Mouse (Mus musculus) MEL (cell line): ENCODE measurements around the gene Rps6ka4. TPM values are rescaled to one million over a fixed set of nuclear protein-coding genes. Genes with fewer than 3 reads are reported as not detected.

Experiments
- DNase-seq: peaks from one replicate; pipeline ENCODE4 v3.0.0; 2011; ENCODE audit warnings: low read depth, low spot score
- H3K27ac ChIP-seq: 2 replicates; pipeline ENCODE4 v1.5.1; 2012; ENCODE audit warnings: low read depth, mild to moderate bottlenecking, control low read depth, low read length, moderate library complexity; ENCODE audit not compliant: control insufficient read depth
- H3K27me3 ChIP-seq, 2 experiments: fragments of 150-350 bp in 1 of 2; sonication (generic) in 1 of 2; 2 replicates each; pipeline ENCODE4 v1.6.1; 2012; ENCODE audit warnings: low read length in 2 of 2, mild to moderate bottlenecking in 2 of 2, improper control_type of control experiment in 1 of 2, moderate library complexity in 1 of 2; ENCODE audit not compliant: insufficient read depth in 2 of 2, control insufficient read depth in 1 of 2
- H3K36me3 ChIP-seq, 2 experiments: 2 replicates each; pipeline ENCODE4 v1.6.1; 2012 to 2014; ENCODE audit warnings: low read length in 2 of 2, improper control_type of control experiment in 1 of 2, inconsistent platforms in 1 of 2, mild to moderate bottlenecking in 1 of 2; ENCODE audit not compliant: insufficient read depth in 2 of 2, control insufficient read depth in 1 of 2
- H3K4me1 ChIP-seq, 2 experiments: fragments of 150-350 bp in 1 of 2; sonication (generic) in 1 of 2; 2 replicates each; pipeline ENCODE4 v1.6.1; 2012; ENCODE audit warnings: low read length in 2 of 2, improper control_type of control experiment in 1 of 2, mild to moderate bottlenecking in 1 of 2; ENCODE audit not compliant: insufficient read depth in 2 of 2, control insufficient read depth in 1 of 2
- H3K4me3 ChIP-seq, 2 experiments: fragments of 150-350 bp in 1 of 2; sonication (generic) in 1 of 2; 2 replicates each; pipeline ENCODE4 v1.5.1; 2012; ENCODE audit warnings: low read depth in 2 of 2, low read length in 2 of 2, mild to moderate bottlenecking in 2 of 2, moderate library complexity in 2 of 2, control low read depth in 1 of 2, improper control_type of control experiment in 1 of 2; ENCODE audit not compliant: control insufficient read depth in 1 of 2, insufficient read depth in 1 of 2
- H3K79me2 ChIP-seq: 2 replicates; pipeline ENCODE4 v1.6.1; 2012; ENCODE audit warnings: mild to moderate bottlenecking, low read length, moderate library complexity; ENCODE audit not compliant: control insufficient read depth, poor library complexity, insufficient read depth
- H3K9ac ChIP-seq: 2 replicates; pipeline ENCODE4 v1.6.1; 2012; ENCODE audit warnings: low read depth, mild to moderate bottlenecking, control low read depth, low read length, moderate library complexity; ENCODE audit not compliant: control insufficient read depth, poor library complexity, severe bottlenecking
- H3K9me3 ChIP-seq: fragments of 150-350 bp; sonication (generic); replicated peaks from 2 replicates; pipeline ENCODE4 v1.6.1; 2012; ENCODE audit warnings: mild to moderate bottlenecking, low read length, improper control_type of control experiment, moderate library complexity; ENCODE audit not compliant: insufficient read depth
- CHD1 ChIP-seq: IDR thresholded peaks from 2 replicates; pipeline ENCODE4 v1.6.1; 2012; ENCODE audit warnings: low read depth, mild to moderate bottlenecking, inconsistent platforms, low read length, improper control_type of control experiment
- CHD2 ChIP-seq: IDR thresholded peaks from 2 replicates; pipeline ENCODE4 v1.6.1; 2011; ENCODE audit warnings: low read length, improper control_type of control experiment
- CTCF ChIP-seq, 3 experiments: IDR thresholded peaks in 2 of 3; conservative IDR thresholded peaks in 1 of 3; 2 replicates each; pipeline ENCODE4 v1.5.1; 2011 to 2012; ENCODE audit warnings: low read length in 3 of 3, low read depth in 2 of 3, mild to moderate bottlenecking in 2 of 3, improper control_type of control experiment in 1 of 3, inconsistent platforms in 1 of 3, mixed read lengths in 1 of 3, moderate library complexity in 1 of 3; ENCODE audit not compliant: control insufficient read depth in 1 of 3, insufficient read depth in 1 of 3, poor library complexity in 1 of 3, severe bottlenecking in 1 of 3
- ELF1 ChIP-seq: IDR thresholded peaks from 2 replicates; pipeline ENCODE4 v1.6.1; 2014; ENCODE audit warnings: low read depth, mild to moderate bottlenecking, inconsistent platforms, low read length, improper control_type of control experiment, moderate library complexity
- EP300 ChIP-seq, 2 experiments: IDR thresholded peaks; 2 replicates each; pipeline ENCODE4 v1.6.1; 2011; ENCODE audit warnings: improper control_type of control experiment in 2 of 2, low read length in 2 of 2, low read depth in 1 of 2, mild to moderate bottlenecking in 1 of 2
- GABPA ChIP-seq: IDR thresholded peaks from 2 replicates; pipeline ENCODE4 v1.6.1; 2012; ENCODE audit warnings: low read depth, mild to moderate bottlenecking, inconsistent platforms, low read length, improper control_type of control experiment, moderate library complexity
- KAT2A ChIP-seq: conservative IDR thresholded peaks from 2 replicates; pipeline ENCODE4 v1.6.1; 2012; ENCODE audit warnings: low read depth, low read length, improper control_type of control experiment, inconsistent platforms
- MAX ChIP-seq: IDR thresholded peaks from 2 replicates; pipeline ENCODE4 v1.6.1; 2011; ENCODE audit warnings: low read length, improper control_type of control experiment
- MAZ ChIP-seq: IDR thresholded peaks from 2 replicates; pipeline ENCODE4 v1.6.1; 2012; ENCODE audit warnings: low read depth, mild to moderate bottlenecking, inconsistent platforms, low read length, improper control_type of control experiment
- MEF2A ChIP-seq: IDR thresholded peaks from 2 replicates; pipeline ENCODE4 v1.6.1; 2014; ENCODE audit warnings: low read depth, mild to moderate bottlenecking, inconsistent platforms, low read length, improper control_type of control experiment; ENCODE audit not compliant: poor library complexity, insufficient replicate concordance, severe bottlenecking; ENCODE audit errors: extremely low read depth
- MXI1 ChIP-seq: IDR thresholded peaks from 2 replicates; pipeline ENCODE4 v1.6.1; 2011; ENCODE audit warnings: mild to moderate bottlenecking, low read depth, low read length, improper control_type of control experiment
- MYC ChIP-seq: IDR thresholded peaks from 2 replicates; pipeline ENCODE4 v1.6.1; 2011; ENCODE audit warnings: low read depth, mild to moderate bottlenecking, low read length, improper control_type of control experiment, moderate library complexity
- NRF1 ChIP-seq: IDR thresholded peaks from 2 replicates; pipeline ENCODE4 v1.6.1; 2014; ENCODE audit warnings: low read depth, mild to moderate bottlenecking, inconsistent platforms, low read length, improper control_type of control experiment, moderate library complexity; ENCODE audit not compliant: poor library complexity, insufficient read depth, severe bottlenecking
- POLR2A ChIP-seq, 2 experiments: IDR thresholded peaks; 2 replicates each; pipeline ENCODE4 v1.6.1; 2011 to 2012; ENCODE audit warnings: low read length in 2 of 2, mild to moderate bottlenecking in 2 of 2, control low read depth in 1 of 2, improper control_type of control experiment in 1 of 2, low read depth in 1 of 2, moderate library complexity in 1 of 2; ENCODE audit not compliant: control insufficient read depth in 1 of 2, insufficient read depth in 1 of 2, poor library complexity in 1 of 2
- POLR2AphosphoS5 ChIP-seq: IDR thresholded peaks from 2 replicates; pipeline ENCODE4 v1.6.1; 2012; ENCODE audit warnings: low read depth, borderline replicate concordance, mild to moderate bottlenecking, inconsistent platforms, low read length, moderate library complexity, mixed read lengths
- TAL1 ChIP-seq: IDR thresholded peaks from 2 replicates; pipeline ENCODE4 v1.6.1; 2012; ENCODE audit warnings: mild to moderate bottlenecking, inconsistent platforms, low read length, moderate library complexity, mixed read lengths
- TBP ChIP-seq: IDR thresholded peaks from 2 replicates; pipeline ENCODE4 v1.8.0; 2011; ENCODE audit warnings: low read depth, low read length, improper control_type of control experiment
- TCF12 ChIP-seq: IDR thresholded peaks from 2 replicates; pipeline ENCODE4 v1.6.1; 2014; ENCODE audit warnings: low read depth, mild to moderate bottlenecking, inconsistent platforms, low read length, improper control_type of control experiment, moderate library complexity
- UBTF ChIP-seq: IDR thresholded peaks from 2 replicates; pipeline ENCODE4 v1.6.1; 2012; ENCODE audit warnings: low read depth, mild to moderate bottlenecking, inconsistent platforms, low read length, improper control_type of control experiment, moderate library complexity, borderline replicate concordance; ENCODE audit not compliant: insufficient read depth
- USF2 ChIP-seq, 2 experiments: IDR thresholded peaks; 2 replicates each; pipeline ENCODE4 v1.6.1; 2011 to 2012; ENCODE audit warnings: improper control_type of control experiment in 2 of 2, low read length in 2 of 2, borderline replicate concordance in 1 of 2, inconsistent platforms in 1 of 2, low read depth in 1 of 2, mild to moderate bottlenecking in 1 of 2; ENCODE audit not compliant: insufficient read depth in 1 of 2
- ZKSCAN1 ChIP-seq: IDR thresholded peaks from 2 replicates; pipeline ENCODE4 v1.6.1; 2012; ENCODE audit warnings: low read depth, mild to moderate bottlenecking, inconsistent platforms, low read length, improper control_type of control experiment, moderate library complexity
- polyA plus RNA-seq, 2 experiments: library from polyadenylated mRNA; stranded (reverse) in 1 of 2; unstranded in 1 of 2; fragments of >175 nt in 1 of 2; fragments of >200 nt in 1 of 2; gene quantifications; 2 replicates each; pipeline versions ENCODE4 v1.2.1 to v1.2.4; 2012; ENCODE audit warnings: low replicate concordance in 2 of 2, low read depth in 1 of 2; ENCODE audit not compliant: insufficient read length in 2 of 2, insufficient read depth in 1 of 2, missing spikeins in 1 of 2
- total RNA-seq: library from RNA; depleted of rRNA; stranded (reverse); fragments of 300-350 nt; gene quantifications from 2 replicates; pipeline ENCODE4 v1.2.3, GENCODE M21; 2012; rRNA removed

Rps6ka4 gene
- total and polyA plus RNA-seq, 3 experiments, result 4.7 to 7.3 TPM; not detected in 1

DNA sequence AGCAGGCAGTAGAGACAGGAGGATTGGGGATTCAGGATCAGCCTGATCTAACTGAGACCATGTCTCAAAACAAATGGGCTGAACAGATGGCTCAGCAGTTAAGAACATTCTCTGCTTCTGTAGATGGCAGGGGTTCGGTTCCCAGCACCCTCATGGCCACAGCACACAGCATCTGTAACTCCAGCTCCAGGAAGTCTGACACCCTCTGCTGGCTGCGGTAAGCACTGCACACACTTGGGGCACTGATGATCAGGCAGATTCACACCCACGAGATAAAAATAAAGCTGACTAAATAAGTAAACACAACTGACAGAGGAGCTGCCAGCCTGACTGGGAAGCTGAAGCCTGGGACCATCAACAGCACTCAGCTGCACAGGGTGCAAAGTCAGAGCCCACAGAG is 25.5 kb downstream of the Rps6ka4 start:
- Histone ChIP-seq H3K27ac (no peak overlapping the region), H3K9ac (no peak overlapping the region), H3K27me3 (no peaks in the 10 kb centered on the region), H3K79me2 (no peaks in the 10 kb centered on the region; the same call in 1 of the 2 replicates), H3K4me1 (peaks cover 0 to 10% of the 10 kb centered on the region in 2 experiments; a peak in 3 of 4 replicates), H3K4me3 (no peak overlapping the region), H3K9me3 (no peaks in the 10 kb centered on the region), H3K36me3 (peaks cover 0 to 10% of the 10 kb centered on the region in 2 experiments; a peak in 2 of 4 replicates)
- TF ChIP-seq CTCF (IDR thresholded peaks at IDR 0.05 in 2 of 3, conservative IDR thresholded peaks at IDR 0.05 in 1 of 3; ENCODE audit: control insufficient read depth in 1 of 3, insufficient read depth in 1 of 3, low read depth in 2 of 3, low read length in 3 of 3, poor library complexity in 1 of 3, severe bottlenecking in 1 of 3) (peak; percentile 30 to 35 (median 35); a peak in 5 of 6 replicates), MAX (no peak)
- peak; percentile 38 for DNase-seq

DNA sequence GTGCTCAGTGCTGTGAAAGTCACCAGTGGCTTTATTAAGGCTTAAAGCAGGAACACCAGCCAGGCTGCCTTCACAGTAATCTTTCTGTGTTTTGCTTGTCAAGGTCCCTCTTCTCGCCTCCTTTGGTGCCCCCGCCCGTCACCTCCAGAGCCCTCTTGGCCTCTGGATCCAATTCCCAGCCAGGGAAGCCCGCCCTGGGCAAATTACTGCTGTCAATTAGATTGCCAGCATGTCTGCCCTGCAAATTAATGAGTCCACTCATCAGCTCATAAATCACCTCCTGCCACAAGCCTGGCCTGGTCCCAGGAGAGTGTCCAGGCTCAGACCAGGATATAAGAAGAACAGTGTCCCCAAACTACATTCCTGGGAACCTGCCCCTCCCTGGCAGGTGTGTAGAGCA is 26.1 kb downstream of the Rps6ka4 start:
- DNase-seq, result no peak
- H3K79me2 ChIP-seq, result no peaks in the 10 kb centered on the region; the same call in 1 of the 2 replicates
- peaks cover 0 to 5% of the 10 kb centered on the region in 2 experiments; a peak in 2 of 4 replicates for H3K36me3 ChIP-seq
- peaks cover 0 to 5% of the 10 kb centered on the region in 2 experiments; a peak in 2 of 4 replicates for H3K4me1 ChIP-seq
- H3K27me3 ChIP-seq, result no peaks in the 10 kb centered on the region
- H3K9me3 ChIP-seq, result no peaks in the 10 kb centered on the region
- no peak overlapping the region for H3K4me3 ChIP-seq
- no peak overlapping the region for H3K9ac ChIP-seq
- TF ChIP-seq MXI1 (no peak), GABPA (no peak), MAZ (no peak), USF2 (IDR thresholded peaks at IDR 0.05; ENCODE audit: borderline replicate concordance in 1 of 2, insufficient read depth in 1 of 2, low read depth in 1 of 2, low read length in 2 of 2) (no peak), KAT2A (no peak), MYC (no peak), ELF1 (no peak), POLR2AphosphoS5 (no peak), TAL1 (no peak), CHD1 (no peak), TBP (no peak), NRF1 (no peak), UBTF (no peak), TCF12 (no peak), MAX (no peak), POLR2A (IDR thresholded peaks at IDR 0.05; ENCODE audit: control insufficient read depth in 1 of 2, insufficient read depth in 1 of 2, low read depth in 1 of 2, low read length in 2 of 2, poor library complexity in 1 of 2) (no peak), EP300 (IDR thresholded peaks at IDR 0.05; ENCODE audit: low read depth in 1 of 2, low read length in 2 of 2) (no peak), ZKSCAN1 (no peak), MEF2A (no peak), CHD2 (no peak)
- no peak overlapping the region for H3K27ac ChIP-seq

Other genes with a start within 250 kb of the Rps6ka4 start
- 32.4 and 38.7 TPM in 2 replicates for gene Ccdc88b, start 17.6 kb upstream of the Rps6ka4 start, total RNA-seq
- gene Ccdc88b, start 17.6 kb upstream of the Rps6ka4 start, polyA plus RNA-seq, result 10 to 100 TPM in 1 of 2 experiments, not detected in 1; 59.8 TPM
- gene Trmt112, start 69.1 kb upstream of the Rps6ka4 start, total RNA-seq, result 285 and 294 TPM in 2 replicates
- 100 to 1,000 TPM in 1 of 2 experiments, not detected in 1; 319 TPM for gene Trmt112, start 69.1 kb upstream of the Rps6ka4 start, polyA plus RNA-seq
- 127 and 130 TPM in 2 replicates for gene Prdx5, start 69.5 kb upstream of the Rps6ka4 start, total RNA-seq
- 100 to 1,000 TPM in 1 of 2 experiments, not detected in 1; 246 TPM for gene Prdx5, start 69.5 kb upstream of the Rps6ka4 start, polyA plus RNA-seq
- gene Esrra, start 81.2 kb upstream of the Rps6ka4 start, total RNA-seq, result 30.5 and 40.9 TPM in 2 replicates
- gene Esrra, start 81.2 kb upstream of the Rps6ka4 start, polyA plus RNA-seq, result 10 to 100 TPM in 1 of 2 experiments, not detected in 1; 32.5 TPM
- gene Catsperz, start 84.7 kb upstream of the Rps6ka4 start, total RNA-seq, result 0.65 TPM in 1 of 2 replicates, not detected in the other
- 1 to 10 TPM in 1 of 2 experiments, not detected in 1; 2.4 TPM for gene Catsperz, start 84.7 kb upstream of the Rps6ka4 start, polyA plus RNA-seq
- 0.15 TPM in 1 of 2 replicates, not detected in the other for gene Kcnk4, start 93.9 kb upstream of the Rps6ka4 start, total RNA-seq
- gene Kcnk4, start 93.9 kb upstream of the Rps6ka4 start, polyA plus RNA-seq, result 1 to 10 TPM in 1 of 2 experiments, not detected in 1; 1.8 TPM
- gene Bad, start 101.2 kb upstream of the Rps6ka4 start, total RNA-seq, result 37.7 and 51.7 TPM in 2 replicates
- gene Bad, start 101.2 kb upstream of the Rps6ka4 start, polyA plus RNA-seq, result 10 to 100 TPM in 1 of 2 experiments, not detected in 1; 69.7 TPM
- 21.3 and 27.1 TPM in 2 replicates for gene Gpr137, start 101.8 kb upstream of the Rps6ka4 start, total RNA-seq
- gene Gpr137, start 101.8 kb upstream of the Rps6ka4 start, polyA plus RNA-seq, result 10 to 100 TPM in 1 of 2 experiments, not detected in 1; 35.3 TPM
- gene Ppp1r14b, start 134.3 kb upstream of the Rps6ka4 start, total RNA-seq, result 448 and 467 TPM in 2 replicates
- gene Ppp1r14b, start 134.3 kb upstream of the Rps6ka4 start, polyA plus RNA-seq, result 100 to 1,000 TPM in 1 of 2 experiments, not detected in 1; 349 TPM
- gene Plcb3, start 135.8 kb upstream of the Rps6ka4 start, total RNA-seq, result 12.6 and 13.0 TPM in 2 replicates
- 10 to 100 TPM in 1 of 2 experiments, not detected in 1; 30.8 TPM for gene Plcb3, start 135.8 kb upstream of the Rps6ka4 start, polyA plus RNA-seq
- gene Fkbp2, start 139.9 kb upstream of the Rps6ka4 start, total RNA-seq, result 51.4 and 53.9 TPM in 2 replicates
- 100 to 1,000 TPM in 1 of 2 experiments, not detected in 1; 167 TPM for gene Fkbp2, start 139.9 kb upstream of the Rps6ka4 start, polyA plus RNA-seq
- 11.2 and 11.5 TPM in 2 replicates for gene Vegfb, start 147.0 kb upstream of the Rps6ka4 start, total RNA-seq
- gene Vegfb, start 147.0 kb upstream of the Rps6ka4 start, polyA plus RNA-seq, result 10 to 100 TPM in 1 of 2 experiments, not detected in 1; 67.6 TPM
- gene Dnajc4, start 151.9 kb upstream of the Rps6ka4 start, total RNA-seq, result 3.2 and 4.2 TPM in 2 replicates
- 10 to 100 TPM in 1 of 2 experiments, not detected in 1; 12.9 TPM for gene Dnajc4, start 151.9 kb upstream of the Rps6ka4 start, polyA plus RNA-seq
- 23.8 and 32.1 TPM in 2 replicates for gene Nudt22, start 155.5 kb upstream of the Rps6ka4 start, total RNA-seq
- 10 to 100 TPM in 1 of 2 experiments, not detected in 1; 30.8 TPM for gene Nudt22, start 155.5 kb upstream of the Rps6ka4 start, polyA plus RNA-seq
- 1.2 and 1.8 TPM in 2 replicates for gene Trpt1, start 155.5 kb upstream of the Rps6ka4 start, total RNA-seq
- 1 to 10 TPM in 1 of 2 experiments, not detected in 1; 2.3 TPM for gene Trpt1, start 155.5 kb upstream of the Rps6ka4 start, polyA plus RNA-seq
- gene Fermt3, start 178.8 kb upstream of the Rps6ka4 start, total RNA-seq, result 295 and 329 TPM in 2 replicates
- gene Fermt3, start 178.8 kb upstream of the Rps6ka4 start, polyA plus RNA-seq, result 100 to 1,000 TPM; 244 to 327 TPM
- 281 and 284 TPM in 2 replicates for gene Stip1, start 199.3 kb upstream of the Rps6ka4 start, total RNA-seq
- gene Stip1, start 199.3 kb upstream of the Rps6ka4 start, polyA plus RNA-seq, result 100 to 1,000 TPM; 370 to 430 TPM
- gene Macrod1, start 216.2 kb upstream of the Rps6ka4 start, total RNA-seq, result 1.9 and 4.5 TPM in 2 replicates
- 10 to 100 TPM in 1 of 2 experiments, not detected in 1; 15.7 TPM for gene Macrod1, start 216.2 kb upstream of the Rps6ka4 start, polyA plus RNA-seq